Mouse (Mus musculus): ENCODE results near the gene Pemt. TPM values are rescaled to one million over a fixed set of nuclear protein-coding genes. Genes with fewer than 3 reads are reported as not detected.

Gene Pemt
- polyA plus RNA-seq, 1 experiment from 2014 or later: 9.0 TPM

DNA sequence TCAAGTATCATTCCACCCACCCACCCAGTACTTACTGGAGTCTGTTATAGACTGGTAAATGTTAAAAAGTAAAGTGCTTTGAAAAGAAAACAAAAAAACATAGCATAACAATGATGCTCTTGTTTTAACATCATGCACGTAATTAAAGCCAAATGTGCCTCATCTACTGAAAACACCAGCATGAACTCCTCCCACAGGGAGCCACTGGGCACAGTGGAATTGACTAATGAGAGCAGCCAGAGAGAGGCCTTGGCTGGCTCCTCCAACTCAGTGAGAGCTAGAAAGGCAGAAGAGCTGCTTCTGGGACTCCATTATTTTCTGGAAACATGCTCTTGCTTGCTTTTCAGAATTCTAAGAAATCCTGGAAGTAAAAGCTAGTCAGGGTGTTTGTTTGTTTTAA is 56.9 kb downstream of the Pemt start:
- Histone ChIP-seq H3K9me3 (replicated peaks) (no peaks in the 10 kb centered on the region), H3K4me3 (replicated peaks) (no peak overlapping the region), H3K4me2 (no peak overlapping the region), H3K9ac (replicated peaks) (no peak overlapping the region), H3K36me3 (no peaks in the 10 kb centered on the region), H3K27ac (replicated peaks) (no peak overlapping the region), H3K27me3 (replicated peaks) (no peaks in the 10 kb centered on the region), H3K4me1 (no peaks in the 10 kb centered on the region)
- WGBS: 84% methylated on average over 1 of the region's 1 CpGs
- no peak for ATAC-seq (ENCODE audit: low FRiP score)

DNA sequence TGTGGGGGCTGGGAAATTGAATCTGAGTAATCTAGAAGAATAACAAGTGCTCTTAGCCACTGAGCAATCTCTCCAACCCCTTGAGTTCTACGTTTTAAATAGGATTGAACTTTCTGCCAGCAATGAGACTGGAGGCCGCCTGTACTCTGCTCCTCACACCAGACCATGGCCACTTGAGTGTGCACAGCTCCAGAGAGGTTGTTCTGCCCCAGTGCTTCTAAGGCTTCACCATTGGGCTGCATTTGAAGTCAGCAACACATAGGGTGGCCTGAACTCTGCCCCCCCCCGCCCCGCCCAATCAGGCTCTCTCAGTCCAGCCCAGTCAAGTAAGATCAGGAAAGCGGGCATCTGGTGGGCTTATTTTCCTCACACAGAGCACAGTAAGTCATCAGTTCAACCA is 68.5 kb downstream of the Pemt start:
- no peak overlapping the region for H3K4me2 ChIP-seq
- no peaks in the 10 kb centered on the region for H3K27me3 ChIP-seq (replicated peaks)
- H3K27ac ChIP-seq (replicated peaks): no peak overlapping the region
- ATAC-seq (ENCODE audit: low FRiP score): no peak
- no peak overlapping the region for H3K4me3 ChIP-seq (replicated peaks)
- no peaks in the 10 kb centered on the region for H3K36me3 ChIP-seq
- WGBS: 78% methylated on average over 5 of the region's 5 CpGs
- no peak overlapping the region for H3K9ac ChIP-seq (replicated peaks)
- H3K9me3 ChIP-seq (replicated peaks): no peaks in the 10 kb centered on the region
- no peaks in the 10 kb centered on the region; the same call in 1 of the 2 replicates for H3K4me1 ChIP-seq

GRCm38 (mm10) chr11:59975241-59975640 is 71.0 kb downstream of the Pemt start:
- Histone ChIP-seq H3K4me1 (no peaks in the 10 kb centered on the region; the same call in 1 of the 2 replicates), H3K9me3 (replicated peaks) (no peaks in the 10 kb centered on the region), H3K9ac (replicated peaks) (no peak overlapping the region), H3K27ac (replicated peaks) (no peak overlapping the region), H3K27me3 (replicated peaks) (no peaks in the 10 kb centered on the region), H3K4me2 (no peak overlapping the region), H3K4me3 (replicated peaks) (no peak overlapping the region), H3K36me3 (no peaks in the 10 kb centered on the region)
- 29% methylated on average over 10 of the region's 10 CpGs for WGBS
- no peak for ATAC-seq (ENCODE audit: low FRiP score)

DNA sequence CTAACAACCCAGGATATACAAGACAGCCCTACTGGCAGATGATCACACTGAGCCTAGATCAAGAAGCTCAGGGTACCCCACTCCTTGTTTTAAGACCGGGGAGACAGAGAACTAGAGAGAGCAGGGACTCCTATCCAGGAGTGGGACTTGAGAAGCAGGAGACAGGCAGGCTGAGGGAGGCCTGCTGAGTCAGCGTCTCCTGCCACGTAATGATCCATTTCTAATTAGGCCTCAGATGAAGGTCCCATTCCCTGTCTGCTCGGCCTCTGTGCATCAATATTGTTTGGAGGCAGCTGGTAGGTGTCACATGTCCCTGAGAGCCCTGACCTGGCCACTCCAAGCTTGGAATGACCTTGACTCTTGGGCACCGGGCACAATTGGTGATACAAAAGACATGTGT is 72.9 kb downstream of the Pemt start:
- Histone ChIP-seq H3K9me3 (replicated peaks) (no peaks in the 10 kb centered on the region), H3K4me1 (no peaks in the 10 kb centered on the region; the same call in 1 of the 2 replicates), H3K4me2 (no peak overlapping the region), H3K27ac (replicated peaks) (no peak overlapping the region), H3K36me3 (no peaks in the 10 kb centered on the region), H3K4me3 (replicated peaks) (no peak overlapping the region), H3K27me3 (replicated peaks) (no peaks in the 10 kb centered on the region), H3K9ac (replicated peaks) (no peak overlapping the region)
- WGBS: 70% methylated on average over 5 of the region's 5 CpGs
- ATAC-seq (ENCODE audit: low FRiP score): no peak

GRCm38 (mm10) chr11:59971691-59972090 is 74.6 kb downstream of the Pemt start:
- ATAC-seq (ENCODE audit: low FRiP score): no peak
- Histone ChIP-seq H3K4me2 (no peak overlapping the region), H3K27me3 (replicated peaks) (no peaks in the 10 kb centered on the region), H3K4me3 (replicated peaks) (no peak overlapping the region), H3K9me3 (replicated peaks) (no peaks in the 10 kb centered on the region), H3K36me3 (no peaks in the 10 kb centered on the region), H3K27ac (replicated peaks) (no peak overlapping the region), H3K9ac (replicated peaks) (no peak overlapping the region), H3K4me1 (no peaks in the 10 kb centered on the region)
- 46% methylated on average over 2 of the region's 2 CpGs for WGBS

GRCm38 (mm10) chr11:59970780-59971179 is 75.5 kb downstream of the Pemt start:
- WGBS: 76% methylated on average over 5 of the region's 5 CpGs
- Histone ChIP-seq H3K9me3 (replicated peaks) (no peaks in the 10 kb centered on the region), H3K36me3 (no peaks in the 10 kb centered on the region), H3K9ac (replicated peaks) (no peak overlapping the region), H3K27ac (replicated peaks) (no peak overlapping the region), H3K4me3 (replicated peaks) (no peak overlapping the region), H3K4me1 (peaks cover 4% of the 10 kb centered on the region; the same call in 1 of the 2 replicates), H3K4me2 (no peak overlapping the region), H3K27me3 (replicated peaks) (no peaks in the 10 kb centered on the region)
- ATAC-seq (ENCODE audit: low FRiP score): no peak

GRCm38 (mm10) chr11:59967765-59968164 is 78.5 kb downstream of the Pemt start:
- Histone ChIP-seq H3K4me2 (no peak overlapping the region), H3K9me3 (replicated peaks) (no peaks in the 10 kb centered on the region), H3K4me3 (replicated peaks) (no peak overlapping the region), H3K27ac (replicated peaks) (no peak overlapping the region), H3K27me3 (replicated peaks) (peaks cover 21% of the 10 kb centered on the region), H3K9ac (replicated peaks) (no peak overlapping the region), H3K4me1 (peaks cover 28% of the 10 kb centered on the region), H3K36me3 (no peaks in the 10 kb centered on the region)
- ATAC-seq (ENCODE audit: low FRiP score): no peak
- WGBS: 73% methylated on average over 1 of the region's 1 CpGs

GRCm38 (mm10) chr11:59966102-59966483 is 80.2 kb downstream of the Pemt start:
- 47% methylated on average over 4 of the region's 4 CpGs for WGBS
- no peak overlapping the region for H3K9ac ChIP-seq (replicated peaks)
- no peaks in the 10 kb centered on the region for H3K9me3 ChIP-seq (replicated peaks)
- H3K4me2 ChIP-seq: no peak overlapping the region
- ATAC-seq (ENCODE audit: low FRiP score): no peak
- H3K4me1 ChIP-seq: peaks cover 28% of the 10 kb centered on the region
- H3K27me3 ChIP-seq (replicated peaks): peaks cover 30% of the 10 kb centered on the region
- H3K36me3 ChIP-seq: peaks cover 10% of the 10 kb centered on the region; the same call in 1 of the 2 replicates
- no peak overlapping the region for H3K27ac ChIP-seq (replicated peaks)
- H3K4me3 ChIP-seq (replicated peaks): no peak overlapping the region

DNA sequence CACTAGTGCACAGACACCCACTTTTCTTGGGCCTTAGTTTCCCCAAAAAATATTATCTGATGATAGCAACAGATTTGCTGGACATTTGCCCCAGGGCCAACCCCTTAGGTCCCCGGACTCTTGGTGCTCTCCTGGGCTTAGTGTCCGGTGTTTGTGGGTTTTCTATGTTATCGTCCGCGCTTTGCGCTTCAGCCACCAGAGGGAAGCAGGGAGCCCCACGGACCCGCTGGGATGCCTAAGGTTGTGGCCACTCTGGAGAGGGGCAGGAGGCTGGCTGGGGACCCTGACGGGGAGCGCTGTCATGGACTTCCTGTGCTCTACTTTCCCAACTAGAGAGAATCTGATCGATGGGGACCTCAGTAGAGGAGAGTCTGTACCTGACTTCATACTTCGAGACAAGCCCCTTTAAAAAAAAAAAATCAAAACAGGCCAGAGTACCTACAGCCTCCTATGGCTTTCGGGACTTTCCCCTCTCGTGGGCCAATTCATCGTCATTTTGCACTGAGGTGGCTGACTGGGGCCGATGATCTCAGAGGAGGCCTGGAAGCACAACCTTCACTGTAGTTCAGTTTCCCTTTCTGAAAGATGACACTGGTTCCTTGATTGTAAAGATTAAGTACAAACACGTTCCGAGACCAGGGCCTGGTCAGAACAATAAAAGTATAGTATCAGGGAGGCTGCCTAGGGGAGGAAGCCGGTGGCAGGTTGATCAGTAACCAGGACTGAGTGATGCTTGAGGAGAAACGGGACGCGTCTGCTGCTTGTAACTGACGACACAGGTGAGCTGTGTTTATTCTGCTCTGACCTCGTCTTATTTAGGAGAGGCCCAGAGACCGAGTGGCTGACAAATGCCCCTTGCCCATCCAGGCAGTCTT is 80.8 kb downstream of the Pemt start:
- Histone ChIP-seq H3K4me1 (peaks cover 28% of the 10 kb centered on the region), H3K27ac (replicated peaks) (no peak overlapping the region; the same call in 1 of the 2 replicates), H3K9me3 (replicated peaks) (no peaks in the 10 kb centered on the region), H3K9ac (replicated peaks) (peak overlapping the region; percentile 36), H3K4me3 (replicated peaks) (peak overlapping the region; percentile 42), H3K36me3 (peaks cover 16% of the 10 kb centered on the region), H3K4me2 (peak overlapping the region; percentile 87), H3K27me3 (replicated peaks) (peaks cover 30% of the 10 kb centered on the region)
- ATAC-seq (ENCODE audit: low FRiP score): peak; percentile 74
- 20% methylated on average over 25 of the region's 25 CpGs for WGBS

- H3K27me3 ChIP-seq (replicated peaks): peaks cover 30% of the 10 kb centered on the region
- H3K9ac ChIP-seq (replicated peaks): peak within 1 kb of the TSS; percentile 36
- under 1% methylated on average over 28 of the region's 28 CpGs for WGBS
- peak within 1 kb of the TSS; percentile 42 for H3K4me3 ChIP-seq (replicated peaks)
- no peaks in the 10 kb centered on the region for H3K9me3 ChIP-seq (replicated peaks)
- peaks cover 17% of the 10 kb centered on the region for H3K36me3 ChIP-seq
- peaks cover 28% of the 10 kb centered on the region for H3K4me1 ChIP-seq
- H3K4me2 ChIP-seq: peak within 1 kb of the TSS; percentile 87
- peak; percentile 67; the same call in 1 of the 2 replicates for ATAC-seq (ENCODE audit: low FRiP score)
- H3K27ac ChIP-seq (replicated peaks): no peak within 1 kb of the TSS; the same call in 1 of the 2 replicates
Observed at GRCm38 (mm10) chr11:59964818-59965217, 81.5 kb downstream of the Pemt start, which contains the start of gene Rasd1. Rasd1 (minus strand) TSS chr11:59964944.

DNA sequence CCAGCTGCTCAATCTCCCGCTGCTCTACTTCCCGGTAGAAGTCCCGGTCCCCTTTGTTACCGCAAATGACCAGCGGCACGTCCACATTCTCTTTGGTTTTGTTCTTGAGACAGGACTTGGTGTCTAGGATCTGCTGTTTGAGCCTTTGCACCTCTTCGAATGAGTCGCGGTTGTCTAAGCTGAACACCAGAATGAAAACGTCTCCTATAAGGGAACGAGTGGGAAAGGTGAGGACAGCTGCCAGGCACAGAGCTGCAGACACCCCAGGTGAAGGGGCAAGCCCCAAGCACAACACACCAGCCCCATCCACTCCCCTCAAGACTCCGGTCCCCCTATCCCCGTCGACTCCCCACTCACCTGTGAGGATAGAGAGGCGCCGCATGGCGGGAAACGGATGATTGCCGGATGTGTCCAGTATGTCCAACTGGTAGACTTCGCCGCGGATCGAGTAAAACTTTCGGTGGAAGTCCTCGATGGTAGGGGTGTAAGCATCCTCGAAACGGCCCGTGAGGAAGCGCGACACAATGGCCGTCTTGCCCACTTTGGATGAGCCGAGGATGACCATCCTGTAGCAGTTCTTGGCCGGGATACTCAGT is 82.0 kb downstream of the Pemt start:
- Histone ChIP-seq H3K36me3 (peaks cover 17% of the 10 kb centered on the region), H3K9ac (replicated peaks) (peak overlapping the region; percentile 36), H3K9me3 (replicated peaks) (no peaks in the 10 kb centered on the region), H3K27ac (replicated peaks) (no peak overlapping the region), H3K4me1 (peaks cover 28% of the 10 kb centered on the region), H3K4me3 (replicated peaks) (peak overlapping the region; percentile 42), H3K27me3 (replicated peaks) (peaks cover 30% of the 10 kb centered on the region), H3K4me2 (peak overlapping the region; percentile 87)
- 2% methylated on average over 33 of the region's 33 CpGs for WGBS
- ATAC-seq (ENCODE audit: low FRiP score): peak; percentile 10; the same call in 1 of the 2 replicates
